Mouse (Mus musculus) ES-Bruce4 (cell line): ENCODE results near the gene 6430571L13Rik.

Experiments
- CTCF ChIP-seq: IDR thresholded peaks from one replicate; pipeline ENCODE4 v1.8.1; 2011; ENCODE audit warnings: low read depth, low read length
- POLR2A ChIP-seq: IDR thresholded peaks from one replicate; pipeline ENCODE4 v1.8.1; 2011; ENCODE audit warnings: low read length; ENCODE audit not compliant: insufficient read depth

DNA sequence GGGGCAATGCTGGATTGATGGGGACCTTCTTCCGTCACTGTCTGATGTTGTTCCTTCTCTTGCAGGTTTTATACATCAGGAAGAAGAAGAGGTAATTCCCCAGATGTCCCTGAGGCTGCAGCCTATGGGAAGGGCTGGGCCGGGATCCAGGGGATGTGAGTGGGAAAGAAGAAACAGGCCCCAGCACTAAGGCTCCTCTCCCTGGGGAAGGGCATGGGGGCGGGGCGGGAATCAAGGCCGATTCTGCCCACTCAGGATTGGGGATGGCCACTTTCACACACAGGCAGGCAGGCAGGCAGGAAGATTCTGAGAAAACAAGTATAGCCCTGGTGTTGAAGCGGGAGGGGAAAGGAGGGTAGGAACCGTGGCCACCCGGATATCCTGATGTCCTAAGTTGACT lies 5.7 kb downstream of the 6430571L13Rik start:
- TF ChIP-seq CTCF (no peak), POLR2A (no peak)
